Mouse (Mus musculus) spleen, adult 2 months (tissue): Measurements from ENCODE around the gene Mapk8ip1. TPM values are rescaled to one million over a fixed set of nuclear protein-coding genes. Genes with fewer than 3 reads are reported as not detected.

ENCODE experiments used
- DNase-seq, 2 experiments: peaks; one replicate each; pipeline versions ENCODE4 v3.0.0 to v3.0.0-alpha.2; 2012 to 2021; ENCODE audit warnings: low spot score in 2 of 2, low read depth in 1 of 2
- H3K27ac ChIP-seq: fragments of 200-500 bp; 2 replicates; pipeline ENCODE4 v1.5.1; 2012; ENCODE audit warnings: low read length, inconsistent platforms; ENCODE audit not compliant: insufficient read depth
- H3K27me3 ChIP-seq: fragments of 200-500 bp; 2 replicates; pipeline ENCODE4 v1.6.1; 2012; ENCODE audit warnings: mild to moderate bottlenecking, moderate library complexity, low read length, inconsistent platforms; ENCODE audit not compliant: control insufficient read depth, insufficient read depth
- H3K36me3 ChIP-seq: fragments of 200-500 bp; 2 replicates; pipeline ENCODE4 v1.6.1; 2012; ENCODE audit warnings: mild to moderate bottlenecking, low read length, inconsistent platforms; ENCODE audit not compliant: control insufficient read depth, insufficient read depth
- H3K4me1 ChIP-seq: fragments of 200-500 bp; 2 replicates; pipeline ENCODE4 v1.6.1; 2011; ENCODE audit warnings: inconsistent platforms; ENCODE audit not compliant: control insufficient read depth, insufficient read depth, insufficient read length
- H3K4me3 ChIP-seq: fragments of 200-500 bp; 2 replicates; pipeline ENCODE4 v1.5.1; 2011; ENCODE audit warnings: mild to moderate bottlenecking, inconsistent platforms; ENCODE audit not compliant: insufficient read depth, insufficient read length; ENCODE audit errors: extremely low read depth
- CTCF ChIP-seq: fragments of 200-500 bp; IDR thresholded peaks from 2 replicates; pipeline ENCODE4 v1.5.1; 2011; ENCODE audit warnings: mild to moderate bottlenecking, inconsistent platforms; ENCODE audit not compliant: insufficient read depth, insufficient read length, insufficient replicate concordance; ENCODE audit errors: extremely low read depth
- POLR2A ChIP-seq: fragments of 200-500 bp; IDR thresholded peaks from 2 replicates; pipeline ENCODE4 v1.6.1; 2011; ENCODE audit warnings: low read depth, low read length, inconsistent platforms
- WGBS: fragments of 180-500 bp; shearing (Covaris S2); methylation state at CpG from one replicate; pipeline ENCODE4 v1.1.7; 2018; 5-methylcytosine and 5-hydroxymethylcytosine counted together
- polyA plus RNA-seq: library from polyadenylated mRNA; depleted of rRNA; stranded (reverse); fragments of >200 nt; gene quantifications from 2 replicates; pipeline ENCODE4 v1.2.3, GENCODE M21; 2012

Gene Mapk8ip1
- polyA plus RNA-seq, 1 experiment = 5.0 TPM

- 86% methylated on average over 6 of the region's 6 CpGs for WGBS
- Histone ChIP-seq H3K4me3 (no peak overlapping the region), H3K27ac (no peak overlapping the region), H3K4me1 (no peaks in the 10 kb centered on the region), H3K27me3 (no peaks in the 10 kb centered on the region), H3K36me3 (peaks cover 3% of the 10 kb centered on the region; the same call in 1 of the 2 replicates)
- DNase-seq = no peak
- TF ChIP-seq CTCF (no peak), POLR2A (no peak)
Observed at GRCm38 (mm10) chr2:92427882-92428281, 26.8 kb upstream of the Mapk8ip1 start.

DNA sequence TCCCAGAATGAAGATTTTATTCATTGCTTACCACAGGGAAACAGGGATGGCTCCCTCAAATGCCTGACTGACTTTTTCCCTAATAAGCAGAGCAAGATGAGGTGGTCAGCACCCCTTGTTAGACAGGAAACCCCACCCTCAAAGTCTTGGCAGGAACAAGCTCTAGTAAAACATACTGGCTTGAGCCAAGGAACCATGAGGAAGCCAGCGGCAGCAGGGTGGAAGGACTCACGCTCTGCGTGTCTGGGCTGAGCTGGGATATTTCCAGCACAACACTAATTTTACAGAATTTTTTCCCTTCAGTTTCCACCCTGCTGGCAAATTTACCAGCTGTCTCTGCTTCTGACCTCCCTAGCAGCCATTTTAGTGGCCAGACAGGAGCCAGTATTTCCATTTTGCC, 25.4 kb upstream of the Mapk8ip1 start:
- H3K36me3 ChIP-seq = peaks cover 9% of the 10 kb centered on the region
- no peak overlapping the region for H3K4me3 ChIP-seq
- no peaks in the 10 kb centered on the region for H3K4me1 ChIP-seq
- H3K27ac ChIP-seq = no peak overlapping the region
- no peak for DNase-seq
- no peaks in the 10 kb centered on the region for H3K27me3 ChIP-seq
- TF ChIP-seq CTCF (no peak), POLR2A (no peak)
- WGBS = 86% methylated on average over 3 of the region's 3 CpGs

- Histone ChIP-seq H3K36me3 (peaks cover 9% of the 10 kb centered on the region), H3K27me3 (no peaks in the 10 kb centered on the region), H3K27ac (no peak overlapping the region), H3K4me3 (no peak overlapping the region), H3K4me1 (no peaks in the 10 kb centered on the region)
- TF ChIP-seq POLR2A (no peak), CTCF (no peak)
- 93% methylated on average over 4 of the region's 4 CpGs for WGBS
- no peak for DNase-seq
Observed at GRCm38 (mm10) chr2:92425366-92425765, 24.3 kb upstream of the Mapk8ip1 start.

- H3K36me3 ChIP-seq = peaks cover 9% of the 10 kb centered on the region
- no peak for DNase-seq
- TF ChIP-seq CTCF (no peak), POLR2A (no peak)
- whole genome bisulfite sequencing = 84% methylated on average over 9 of the region's 9 CpGs
- H3K27ac ChIP-seq = peak overlapping the region; percentile 67; the same call in 1 of the 2 replicates
- no peak overlapping the region for H3K4me3 ChIP-seq
- no peaks in the 10 kb centered on the region for H3K27me3 ChIP-seq
- no peaks in the 10 kb centered on the region for H3K4me1 ChIP-seq
Observed at GRCm38 (mm10) chr2:92424462-92425308, 23.6 kb upstream of the Mapk8ip1 start.

DNA sequence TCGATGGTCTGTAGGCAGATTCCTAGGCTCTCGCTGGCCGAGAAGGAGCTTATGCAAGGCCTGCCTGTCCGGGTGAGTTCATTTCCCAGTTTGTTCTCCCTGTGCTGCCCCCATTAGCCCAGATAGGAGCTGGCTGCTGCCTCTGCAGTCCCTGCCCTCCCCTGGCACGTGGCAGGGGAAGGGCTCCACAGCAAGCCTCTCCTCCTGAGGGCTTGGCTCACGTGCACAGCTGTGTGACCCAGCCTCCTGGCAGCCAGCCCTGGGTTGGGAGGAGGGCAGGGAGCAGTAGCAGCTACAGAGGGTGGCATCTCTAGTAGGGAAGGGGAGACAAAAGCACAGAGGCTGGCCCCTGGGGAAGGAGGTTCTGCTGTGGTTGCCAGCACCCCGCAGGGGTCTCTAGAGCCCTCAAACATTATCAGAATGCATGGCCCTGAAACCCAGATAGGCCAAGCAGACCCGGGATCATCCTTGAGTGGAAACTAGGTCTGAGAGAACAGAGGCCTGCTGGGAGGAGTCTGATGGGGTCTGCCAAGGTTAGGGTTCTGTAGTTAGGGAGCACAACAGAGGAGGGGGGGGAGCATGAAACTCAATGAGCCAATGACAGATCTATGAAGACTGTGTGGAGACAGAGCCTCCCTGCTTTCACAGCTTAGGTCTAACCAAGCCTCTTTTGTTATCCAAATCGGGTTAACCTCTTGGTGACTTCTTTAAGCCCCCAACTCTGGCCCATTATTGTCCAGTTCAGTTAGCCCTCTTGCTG, 22.8 kb upstream of the Mapk8ip1 start:
- Histone ChIP-seq H3K27me3 (no peaks in the 10 kb centered on the region), H3K27ac (peak overlapping the region; percentile 67), H3K4me3 (no peak overlapping the region), H3K4me1 (no peaks in the 10 kb centered on the region), H3K36me3 (peaks cover 11% of the 10 kb centered on the region)
- peak in 1 of 2 experiments; percentile 23 for DNase-seq
- WGBS = 64% methylated on average over 9 of the region's 9 CpGs
- TF ChIP-seq CTCF (no peak), POLR2A (no peak)

- TF ChIP-seq POLR2A (no peak), CTCF (no peak)
- Histone ChIP-seq H3K4me1 (no peaks in the 10 kb centered on the region), H3K36me3 (peaks cover 11% of the 10 kb centered on the region), H3K27me3 (no peaks in the 10 kb centered on the region), H3K4me3 (no peak overlapping the region), H3K27ac (peak overlapping the region; percentile 67; the same call in 1 of the 2 replicates)
- no peak for DNase-seq
- WGBS = 89% methylated on average over 9 of the region's 9 CpGs
Observed at GRCm38 (mm10) chr2:92423156-92423555, 22.1 kb upstream of the Mapk8ip1 start.
